Comparison of ENCODE assay signal across 9 mouse cellular contexts in genomic region chr17:72781786-72782185, GRCm38 (mm10). TPM values are rescaled to one million over a fixed set of nuclear protein-coding genes. Genes with fewer than 3 reads are reported as not detected.
DNase-seq lines count a peak whose midpoint lies in the region; ATAC-seq lines count a peak whose summit lies in the region.
"Had no signal": no experiment of that assay in that cellular context is flagged by ENCODE, and none has a peak within 500 bp of the region (broad histone marks: within the 10 kb centered on the region; RNA-seq: fewer than 3 reads in every experiment).

No protein-coding gene starts in this region.

- H3K9me3 ChIP-seq in liver, embryonic 12.5 days (replicated peaks), result no peaks in the 10 kb centered on the region
- no peaks in the 10 kb centered on the region for H3K9me3 ChIP-seq in forebrain, embryonic 11.5 days (ENCODE audit: control insufficient read depth, low read length)
- H3K9me3 ChIP-seq in hindbrain, embryonic 15.5 days, result no peaks in the 10 kb centered on the region
- H3K9me3 ChIP-seq in midbrain, embryonic 14.5 days (ENCODE audit: control insufficient read depth, low read length), result no peaks in the 10 kb centered on the region
- H3K9me3 ChIP-seq: embryonic facial prominence, embryonic 13.5 days had no signal

- 17% methylated on average over 6 of the region's 6 CpGs for WGBS in liver, embryonic 12.5 days (ENCODE audit: insufficient replicate concordance)
- 37% methylated on average over 6 of the region's 6 CpGs for WGBS in forebrain, embryonic 11.5 days
- 22% methylated on average over 6 of the region's 6 CpGs for WGBS in hindbrain, embryonic 15.5 days
- 19% methylated on average over 6 of the region's 6 CpGs for WGBS in midbrain, embryonic 14.5 days

- no peak for ATAC-seq in liver, embryonic 12.5 days
- ATAC-seq in forebrain, embryonic 11.5 days (replicated peaks; ENCODE audit: low FRiP score), result no peak; the same call in 1 of the 2 replicates
- ATAC-seq in hindbrain, embryonic 15.5 days (ENCODE audit: low FRiP score, low read depth), result peak; percentile 74
- ATAC-seq in midbrain, embryonic 14.5 days (ENCODE audit: low FRiP score, low TSS enrichment), result no peak; the same call in 1 of the 2 replicates

- H3K27me3 ChIP-seq in liver, embryonic 12.5 days (replicated peaks), result no peaks in the 10 kb centered on the region
- H3K27me3 ChIP-seq in forebrain, embryonic 11.5 days (ENCODE audit: control insufficient read depth, insufficient read depth, low read length), result no peaks in the 10 kb centered on the region
- no peaks in the 10 kb centered on the region for H3K27me3 ChIP-seq in hindbrain, embryonic 15.5 days
- H3K27me3 ChIP-seq in midbrain, embryonic 14.5 days (ENCODE audit: control insufficient read depth, insufficient read depth, low read length), result no peaks in the 10 kb centered on the region
- H3K27me3 ChIP-seq: embryonic facial prominence, embryonic 13.5 days had no signal

- no peak overlapping the region for H3K4me2 ChIP-seq in liver, embryonic 12.5 days
- H3K4me2 ChIP-seq in forebrain, embryonic 11.5 days (ENCODE audit: low read depth, low read length, severe bottlenecking), result no peak overlapping the region
- H3K4me2 ChIP-seq in hindbrain, embryonic 15.5 days, result no peak overlapping the region
- no peak overlapping the region for H3K4me2 ChIP-seq in midbrain, embryonic 14.5 days (ENCODE audit: low read length)
- H3K4me2 ChIP-seq: embryonic facial prominence, embryonic 13.5 days had no signal

- no peak overlapping the region for H3K27ac ChIP-seq in liver, embryonic 12.5 days
- no peak overlapping the region for H3K27ac ChIP-seq in forebrain, embryonic 11.5 days (ENCODE audit: low read depth, low read length)
- H3K27ac ChIP-seq in hindbrain, embryonic 15.5 days (replicated peaks), result no peak overlapping the region
- no peak overlapping the region for H3K27ac ChIP-seq in midbrain, embryonic 14.5 days (replicated peaks; ENCODE audit: low read depth, low read length)
- H3K27ac ChIP-seq: embryonic facial prominence, embryonic 13.5 days had no signal

- H3K9ac ChIP-seq in liver, embryonic 12.5 days, result no peak overlapping the region
- H3K9ac ChIP-seq in forebrain, embryonic 11.5 days (ENCODE audit: low read length), result no peak overlapping the region
- no peak overlapping the region for H3K9ac ChIP-seq in hindbrain, embryonic 15.5 days
- H3K9ac ChIP-seq in midbrain, embryonic 14.5 days (replicated peaks; ENCODE audit: low read length), result no peak overlapping the region
- H3K9ac ChIP-seq: embryonic facial prominence, embryonic 13.5 days had no signal

- no peak overlapping the region for H3K4me3 ChIP-seq in liver, embryonic 12.5 days
- H3K4me3 ChIP-seq in forebrain, embryonic 11.5 days (ENCODE audit: low read depth, low read length), result no peak overlapping the region
- H3K4me3 ChIP-seq in hindbrain, embryonic 15.5 days, result no peak overlapping the region
- no peak overlapping the region for H3K4me3 ChIP-seq in midbrain, embryonic 14.5 days (replicated peaks; ENCODE audit: low read depth, low read length)
- H3K4me3 ChIP-seq: embryonic facial prominence, embryonic 13.5 days had no signal

- no peaks in the 10 kb centered on the region for H3K36me3 ChIP-seq in liver, embryonic 12.5 days
- no peaks in the 10 kb centered on the region for H3K36me3 ChIP-seq in forebrain, embryonic 11.5 days (ENCODE audit: control insufficient read depth, insufficient read depth, low read length)
- H3K36me3 ChIP-seq in hindbrain, embryonic 15.5 days, result no peaks in the 10 kb centered on the region
- no peaks in the 10 kb centered on the region for H3K36me3 ChIP-seq in midbrain, embryonic 14.5 days (ENCODE audit: control insufficient read depth, insufficient read depth, low read length)
- H3K36me3 ChIP-seq: embryonic facial prominence, embryonic 13.5 days had no signal

- peak; percentile 24 for DNase-seq in liver
- peak; percentile 26 for DNase-seq in brain, embryonic 18.5 days (ENCODE audit: low read depth, low spot score)
- DNase-seq in forebrain, embryonic 11.5 days (ENCODE audit: low spot score), result peak; percentile 79
- peak; percentile 20 to 87 for DNase-seq in left cerebral cortex, adult 9 months (ENCODE audit: low spot score in 2 of 2)
- DNase-seq in midbrain, embryonic 14.5 days, result peak; percentile 91
- peak; percentile 12 to 34 for DNase-seq in spleen, postnatal 14 days (ENCODE audit: low spot score in 2 of 2)

- H3K4me1 ChIP-seq in liver, embryonic 12.5 days, result no peaks in the 10 kb centered on the region
- no peaks in the 10 kb centered on the region for H3K4me1 ChIP-seq in forebrain, embryonic 11.5 days (replicated peaks; ENCODE audit: control insufficient read depth, insufficient read depth, low read length)
- H3K4me1 ChIP-seq in hindbrain, embryonic 15.5 days (replicated peaks), result no peaks in the 10 kb centered on the region
- H3K4me1 ChIP-seq in midbrain, embryonic 14.5 days (ENCODE audit: control insufficient read depth, insufficient read depth, low read length), result no peaks in the 10 kb centered on the region
- H3K4me1 ChIP-seq: embryonic facial prominence, embryonic 13.5 days had no signal

RNA-seq across cellular contexts. Expression of gene Ypel5, which starts 54.5 kb away (rescaled TPM):
- polyA plus RNA-seq in liver, embryonic 12.5 days (2016; fragmentation: Nextera tagmentation; extraction: Ambion mirVana), result 69.6 and 73.8 TPM in 2 replicates
- 45.3 and 46.1 TPM in 2 replicates for polyA plus RNA-seq in forebrain, embryonic 11.5 days (2014; fragmentation: Nextera tagmentation; extraction: Ambion mirVana)
- 95.4 and 98.3 TPM in 2 replicates for polyA plus RNA-seq in hindbrain, embryonic 15.5 days (2015; fragmentation: Nextera tagmentation; extraction: Ambion mirVana)
- 120 and 131 TPM in 2 replicates for polyA plus RNA-seq in midbrain, embryonic 14.5 days (2014; fragmentation: Nextera tagmentation; extraction: Ambion mirVana)

Comparison
In these comparisons a context has a peak if more than half of its experiments do, and no peak if none do; other contexts are left out.
1. DNase-seq: peak in every context shown above with its lines; median percentile 91 in midbrain, embryonic 14.5 days; 79 in forebrain, embryonic 11.5 days; 54 in left cerebral cortex, adult 9 months; 26 in brain, embryonic 18.5 days; 24 in liver; 23 in spleen, postnatal 14 days.